Mouse (Mus musculus) heart, embryonic 14.5 days (tissue): ENCODE results near the gene Olfr1394. TPM values are rescaled to one million over a fixed set of nuclear protein-coding genes. Genes with fewer than 3 reads are reported as not detected.

Experiments
- ATAC-seq: fragments of 200-750 bp; cut with Nextera tagmentation; 2 replicates; pipeline ENCODE4 v1.8.0; 2017; ENCODE audit warnings: low read depth, moderate TSS enrichment; ENCODE audit not compliant: insufficient number of reproducible peaks, insufficient read depth, low FRiP score
- H3K27ac ChIP-seq, 2 experiments: fragments of 200-500 bp in 1 of 2; fragments of 300-500 bp in 1 of 2; sonication (generic) in 1 of 2; replicated peaks in 1 of 2; 2 replicates each; pipeline ENCODE4 v1.5.1; 2012 to 2014; ENCODE audit warnings: low read depth in 2 of 2, low read length in 2 of 2, control low read depth in 1 of 2, mild to moderate bottlenecking in 1 of 2, mixed read lengths in 1 of 2; ENCODE audit not compliant: control insufficient read depth in 1 of 2, insufficient read depth in 1 of 2
- H3K27me3 ChIP-seq: fragments of 300-500 bp; sonication (generic); 2 replicates; pipeline ENCODE4 v1.6.1; 2014; ENCODE audit warnings: mild to moderate bottlenecking, low read length, control low read depth; ENCODE audit not compliant: control insufficient read depth, insufficient read depth
- H3K36me3 ChIP-seq: fragments of 300-500 bp; sonication (generic); 2 replicates; pipeline ENCODE4 v1.6.1; 2014; ENCODE audit warnings: mild to moderate bottlenecking, control low read depth, low read length, mixed read lengths; ENCODE audit not compliant: control insufficient read depth, insufficient read depth
- H3K4me1 ChIP-seq, 2 experiments: fragments of 200-500 bp in 1 of 2; fragments of 300-500 bp in 1 of 2; sonication (generic) in 1 of 2; 2 replicates each; pipeline ENCODE4 v1.6.1; 2012 to 2014; ENCODE audit warnings: low read length in 2 of 2, control low read depth in 1 of 2, mixed read lengths in 1 of 2; ENCODE audit not compliant: control insufficient read depth in 2 of 2, insufficient read depth in 2 of 2
- H3K4me2 ChIP-seq: fragments of 300-500 bp; sonication (generic); 2 replicates; pipeline ENCODE4 v1.6.1; 2014; ENCODE audit warnings: mild to moderate bottlenecking, low read length
- H3K4me3 ChIP-seq, 2 experiments: fragments of 200-500 bp in 1 of 2; fragments of 300-500 bp in 1 of 2; sonication (generic) in 1 of 2; 2 replicates each; pipeline ENCODE4 v1.5.1; 2012 to 2014; ENCODE audit warnings: low read length in 2 of 2, mild to moderate bottlenecking in 2 of 2, control low read depth in 1 of 2, low read depth in 1 of 2, moderate library complexity in 1 of 2; ENCODE audit not compliant: control insufficient read depth in 1 of 2, insufficient read depth in 1 of 2
- H3K9ac ChIP-seq: fragments of 300-500 bp; sonication (generic); 2 replicates; pipeline ENCODE4 v1.6.1; 2014; ENCODE audit warnings: mild to moderate bottlenecking, low read length
- H3K9me3 ChIP-seq: fragments of 300-500 bp; sonication (generic); 2 replicates; pipeline ENCODE4 v1.6.1; 2016; ENCODE audit warnings: low read length, control low read depth; ENCODE audit not compliant: control insufficient read depth
- WGBS: fragments of 180-500 bp; shearing (Covaris S2); extraction: QIAGEN DNeasy Blood & Tissue Kit; methylation state at CpG from one replicate; pipeline ENCODE4 v1.1.7; 2014; 5-methylcytosine and 5-hydroxymethylcytosine counted together
- polyA plus RNA-seq: library from polyadenylated mRNA; unstranded; fragments of >200 nt; fragmentation: Nextera tagmentation; extraction: Ambion mirVana; gene quantifications from 2 replicates; pipeline ENCODE4 v1.2.1, GENCODE M21; 2014

The Olfr1394 gene
- polyA plus RNA-seq, result not detected in 2 replicates

GRCm38 (mm10) chr11:49154077-49154476 lies at the start of gene Olfr1394:
Gene Olfr1394, plus strand, starts transcription at chr11:49154377.
- no peak for ATAC-seq
- Histone ChIP-seq H3K4me3 (no peak within 1 kb of the TSS), H3K9ac (no peak within 1 kb of the TSS), H3K4me1 (no peaks in the 10 kb centered on the region), H3K27me3 (no peaks in the 10 kb centered on the region), H3K9me3 (no peaks in the 10 kb centered on the region), H3K27ac (no peak within 1 kb of the TSS), H3K36me3 (no peaks in the 10 kb centered on the region), H3K4me2 (no peak within 1 kb of the TSS)
- 85% methylated on average over 1 of the region's 1 CpGs for WGBS

GRCm38 (mm10) chr11:49105752-49106151 lies 48.4 kb upstream of the Olfr1394 start:
- H3K27ac ChIP-seq, result no peak overlapping the region
- no peak overlapping the region for H3K4me3 ChIP-seq
- H3K4me2 ChIP-seq, result no peak overlapping the region
- WGBS, result 73% methylated on average over 1 of the region's 1 CpGs
- no peaks in the 10 kb centered on the region; a peak in 1 of 4 replicates for H3K4me1 ChIP-seq
- no peak for ATAC-seq
- no peak overlapping the region for H3K9ac ChIP-seq
- no peaks in the 10 kb centered on the region for H3K9me3 ChIP-seq
- no peaks in the 10 kb centered on the region for H3K36me3 ChIP-seq
- no peaks in the 10 kb centered on the region for H3K27me3 ChIP-seq

- H3K4me1 ChIP-seq, result no peaks in the 10 kb centered on the region
- H3K27me3 ChIP-seq, result no peaks in the 10 kb centered on the region
- H3K36me3 ChIP-seq, result no peaks in the 10 kb centered on the region
- WGBS, result 63% methylated on average over 10 of the region's 10 CpGs
- no peak overlapping the region for H3K4me3 ChIP-seq
- H3K4me2 ChIP-seq, result no peak overlapping the region
- H3K9ac ChIP-seq, result no peak overlapping the region
- no peak for ATAC-seq
- no peak overlapping the region for H3K27ac ChIP-seq
- no peaks in the 10 kb centered on the region for H3K9me3 ChIP-seq
Observed at GRCm38 (mm10) chr11:49107650-49108537, 46.3 kb upstream of the Olfr1394 start.

- no peaks in the 10 kb centered on the region for H3K27me3 ChIP-seq
- no peak overlapping the region for H3K4me2 ChIP-seq
- H3K4me1 ChIP-seq, result no peaks in the 10 kb centered on the region
- no peak overlapping the region for H3K9ac ChIP-seq
- H3K4me3 ChIP-seq, result no peak overlapping the region
- WGBS, result 36% methylated on average over 1 of the region's 1 CpGs
- no peak overlapping the region for H3K27ac ChIP-seq
- H3K36me3 ChIP-seq, result no peaks in the 10 kb centered on the region
- no peak for ATAC-seq
- H3K9me3 ChIP-seq, result no peaks in the 10 kb centered on the region
Observed at GRCm38 (mm10) chr11:49108833-49109232, 45.3 kb upstream of the Olfr1394 start.

- WGBS, result 54% methylated on average over 1 of the region's 1 CpGs
- Histone ChIP-seq H3K4me2 (no peak overlapping the region), H3K36me3 (no peaks in the 10 kb centered on the region), H3K27ac (no peak overlapping the region), H3K9ac (no peak overlapping the region), H3K4me3 (no peak overlapping the region), H3K4me1 (no peaks in the 10 kb centered on the region), H3K9me3 (no peaks in the 10 kb centered on the region), H3K27me3 (no peaks in the 10 kb centered on the region)
- no peak for ATAC-seq
Observed at GRCm38 (mm10) chr11:49111000-49111399, 43.2 kb upstream of the Olfr1394 start.

- H3K9me3 ChIP-seq, result no peaks in the 10 kb centered on the region
- H3K4me3 ChIP-seq, result no peak overlapping the region
- WGBS, result 71% methylated on average over 6 of the region's 6 CpGs
- H3K4me1 ChIP-seq, result no peaks in the 10 kb centered on the region
- no peak overlapping the region for H3K4me2 ChIP-seq
- H3K36me3 ChIP-seq, result no peaks in the 10 kb centered on the region
- H3K9ac ChIP-seq, result no peak overlapping the region
- no peak overlapping the region for H3K27ac ChIP-seq
- H3K27me3 ChIP-seq, result no peaks in the 10 kb centered on the region
- no peak for ATAC-seq
Observed at GRCm38 (mm10) chr11:49112624-49113219, 41.5 kb upstream of the Olfr1394 start.

GRCm38 (mm10) chr11:49114158-49114557 lies 40.0 kb upstream of the Olfr1394 start:
- no peak overlapping the region for H3K9ac ChIP-seq
- ATAC-seq, result no peak
- H3K9me3 ChIP-seq, result no peaks in the 10 kb centered on the region
- no peak overlapping the region for H3K4me2 ChIP-seq
- H3K27ac ChIP-seq, result no peak overlapping the region
- WGBS, result 43% methylated on average over 2 of the region's 2 CpGs
- no peak overlapping the region for H3K4me3 ChIP-seq
- H3K36me3 ChIP-seq, result no peaks in the 10 kb centered on the region
- H3K4me1 ChIP-seq, result no peaks in the 10 kb centered on the region
- no peaks in the 10 kb centered on the region for H3K27me3 ChIP-seq
